Mouse (Mus musculus): Measurements from ENCODE around the gene Mlh1. TPM values are rescaled to one million over a fixed set of nuclear protein-coding genes. Genes with fewer than 3 reads are reported as not detected.
A peak's percentile ranks its signal among the peaks of the same experiment; 100 is the strongest.

Gene Mlh1
- polyA plus RNA-seq, 1 experiment from 2014 or later: 30.4 TPM

DNA sequence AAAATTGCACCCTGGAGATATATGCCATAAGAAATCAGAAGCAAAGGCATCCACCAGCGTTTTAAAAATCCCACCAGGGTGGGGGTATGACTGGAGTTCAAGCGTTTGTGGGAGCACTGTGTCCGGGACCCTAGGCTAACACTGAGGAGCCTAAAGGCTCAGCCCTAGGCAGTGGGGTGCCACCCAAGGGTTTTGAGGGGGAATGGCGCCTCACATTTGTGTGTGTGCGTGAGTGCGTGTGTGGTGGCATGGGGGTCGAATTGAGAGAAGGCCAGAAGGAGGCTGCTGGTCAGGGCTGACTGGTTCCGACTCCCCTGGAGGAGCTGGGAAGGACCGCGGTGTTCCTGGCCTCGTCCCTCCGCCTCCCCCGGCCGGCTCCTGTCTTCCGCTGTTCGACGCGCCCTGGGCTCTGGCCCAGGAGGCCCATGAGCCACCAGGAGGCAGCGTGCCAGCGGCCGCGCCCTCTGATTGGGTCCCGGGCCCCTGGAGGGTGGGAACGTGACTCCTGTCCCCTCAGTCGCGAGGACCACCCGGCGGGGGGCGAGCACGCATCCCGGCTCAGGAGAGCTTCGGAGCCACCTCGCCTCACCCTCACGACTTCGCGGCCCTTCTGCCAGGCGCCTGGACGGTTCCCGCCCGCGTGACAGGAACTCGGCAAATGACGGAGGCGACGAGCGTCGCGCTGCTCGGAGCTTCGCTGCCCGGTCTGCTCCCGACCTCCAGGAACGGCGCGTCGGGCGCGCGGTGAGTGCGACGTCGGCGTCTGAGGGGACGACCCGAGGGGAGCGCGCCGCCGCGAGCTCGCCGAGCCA lies 39.6 kb upstream of the Mlh1 start, which contains the start of gene Trank1:
Gene Trank1 (plus strand): TSS at position 709 of the 812 bp plus-strand sequence.
- Histone ChIP-seq H3K27me3 (ENCODE audit: control insufficient read depth, insufficient read depth, low read length) (peaks cover 50% of the 10 kb centered on the region), H3K9ac (replicated peaks; ENCODE audit: low read length) (peak within 1 kb of the TSS; percentile 62), H3K9me3 (ENCODE audit: control insufficient read depth, low read length) (0 out of 2 replicates have a peak, but pooled peaks cover 6% of the 10 kb centered on the region), H3K4me1 (ENCODE audit: control insufficient read depth, insufficient read depth, low read length) (0 out of 2 replicates have a peak, but pooled peaks cover 6% of the 10 kb centered on the region), H3K4me3 (replicated peaks; ENCODE audit: low read depth, low read length) (peak within 1 kb of the TSS; percentile 54), H3K4me2 (ENCODE audit: low read length) (peak within 1 kb of the TSS; percentile 95), H3K36me3 (ENCODE audit: control insufficient read depth, insufficient read depth, low read length) (no peaks in the 10 kb centered on the region), H3K27ac (replicated peaks; ENCODE audit: low read depth, low read length) (no peak within 1 kb of the TSS)
- ATAC-seq (ENCODE audit: low FRiP score, low TSS enrichment) (peak; percentile 63; the same call in 1 of the 2 replicates), DNase-seq (peak; percentile 74)
- WGBS: 9% methylated on average over 65 of the region's 72 CpGs

DNA sequence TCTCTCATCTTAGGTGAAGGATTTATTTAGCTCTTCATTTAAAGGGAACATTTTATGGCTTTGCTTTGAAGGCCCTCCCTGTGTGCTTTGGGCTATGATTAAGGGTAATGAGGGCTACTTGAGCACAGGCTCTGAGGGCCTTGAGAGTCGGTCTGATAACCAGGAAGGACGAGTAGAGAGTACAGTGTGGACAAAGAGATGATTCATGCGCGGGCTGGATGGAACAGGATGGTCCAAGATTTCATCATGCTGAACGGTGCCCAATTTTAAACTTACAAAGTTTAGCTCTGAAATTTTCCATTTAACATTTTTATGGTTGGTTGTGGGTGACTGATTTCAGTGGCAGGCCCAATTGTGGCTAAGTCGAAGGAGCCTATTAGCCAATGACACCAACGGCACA lies 34.6 kb upstream of the Mlh1 start:
- Histone ChIP-seq H3K27me3 (ENCODE audit: control insufficient read depth, insufficient read depth, low read length) (peaks cover 18% of the 10 kb centered on the region), H3K9me3 (ENCODE audit: control insufficient read depth, low read length) (no peaks in the 10 kb centered on the region), H3K9ac (replicated peaks; ENCODE audit: low read length) (no peak overlapping the region), H3K36me3 (ENCODE audit: control insufficient read depth, insufficient read depth, low read length) (no peaks in the 10 kb centered on the region), H3K4me1 (ENCODE audit: control insufficient read depth, insufficient read depth, low read length) (0 out of 2 replicates have a peak, but pooled peaks cover 2% of the 10 kb centered on the region), H3K4me2 (ENCODE audit: low read length) (no peak overlapping the region), H3K4me3 (replicated peaks; ENCODE audit: low read depth, low read length) (no peak overlapping the region), H3K27ac (replicated peaks; ENCODE audit: low read depth, low read length) (no peak overlapping the region)
- DNase-seq: no peak
- no peak for ATAC-seq (ENCODE audit: low FRiP score, low TSS enrichment)
- WGBS: 89% methylated on average over 7 of the region's 7 CpGs

DNA sequence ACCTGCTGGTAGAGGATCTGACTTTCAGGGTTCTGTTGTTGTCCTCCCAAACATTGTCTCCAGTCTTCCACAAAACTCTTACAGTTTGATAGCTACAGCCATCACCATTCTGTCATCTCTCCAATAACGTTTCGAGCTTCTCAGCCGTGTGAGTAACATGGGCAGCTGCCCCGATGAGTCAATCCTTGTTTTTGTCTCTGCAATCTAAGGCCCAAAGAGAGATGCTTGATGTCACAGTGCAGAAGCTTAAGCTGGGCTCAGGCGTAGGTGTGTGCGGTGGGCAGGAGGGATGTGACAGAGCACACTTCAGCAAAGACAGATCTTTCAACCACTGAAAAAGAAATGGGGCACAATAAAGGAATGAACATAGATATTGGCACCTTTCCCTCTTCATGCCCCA lies 32.4 kb upstream of the Mlh1 start:
- ATAC-seq (ENCODE audit: low FRiP score, low TSS enrichment) (no peak), DNase-seq (no peak)
- Histone ChIP-seq H3K4me1 (ENCODE audit: control insufficient read depth, insufficient read depth, low read length) (no peaks in the 10 kb centered on the region), H3K27me3 (ENCODE audit: control insufficient read depth, insufficient read depth, low read length) (no peaks in the 10 kb centered on the region), H3K4me3 (replicated peaks; ENCODE audit: low read depth, low read length) (no peak overlapping the region), H3K9ac (replicated peaks; ENCODE audit: low read length) (no peak overlapping the region), H3K27ac (replicated peaks; ENCODE audit: low read depth, low read length) (no peak overlapping the region), H3K4me2 (ENCODE audit: low read length) (no peak overlapping the region), H3K36me3 (ENCODE audit: control insufficient read depth, insufficient read depth, low read length) (no peaks in the 10 kb centered on the region), H3K9me3 (ENCODE audit: control insufficient read depth, low read length) (no peaks in the 10 kb centered on the region)
- WGBS: 90% methylated on average over 6 of the region's 6 CpGs

- H3K4me1 ChIP-seq (ENCODE audit: control insufficient read depth, insufficient read depth, low read length): no peaks in the 10 kb centered on the region
- H3K9ac ChIP-seq (replicated peaks; ENCODE audit: low read length): no peak overlapping the region
- H3K9me3 ChIP-seq (ENCODE audit: control insufficient read depth, low read length): no peaks in the 10 kb centered on the region
- H3K4me3 ChIP-seq (replicated peaks; ENCODE audit: low read depth, low read length): no peak overlapping the region
- DNase-seq (peak; percentile 45), ATAC-seq (ENCODE audit: low FRiP score, low TSS enrichment) (no peak)
- no peaks in the 10 kb centered on the region for H3K36me3 ChIP-seq (ENCODE audit: control insufficient read depth, insufficient read depth, low read length)
- H3K27me3 ChIP-seq (ENCODE audit: control insufficient read depth, insufficient read depth, low read length): no peaks in the 10 kb centered on the region
- no peak overlapping the region for H3K4me2 ChIP-seq (ENCODE audit: low read length)
- no peak overlapping the region for H3K27ac ChIP-seq (replicated peaks; ENCODE audit: low read depth, low read length)
- 48% methylated on average over 12 of the region's 12 CpGs for WGBS
Observed at GRCm38 (mm10) chr9:111302196-111302831, 30.7 kb upstream of the Mlh1 start.

DNA sequence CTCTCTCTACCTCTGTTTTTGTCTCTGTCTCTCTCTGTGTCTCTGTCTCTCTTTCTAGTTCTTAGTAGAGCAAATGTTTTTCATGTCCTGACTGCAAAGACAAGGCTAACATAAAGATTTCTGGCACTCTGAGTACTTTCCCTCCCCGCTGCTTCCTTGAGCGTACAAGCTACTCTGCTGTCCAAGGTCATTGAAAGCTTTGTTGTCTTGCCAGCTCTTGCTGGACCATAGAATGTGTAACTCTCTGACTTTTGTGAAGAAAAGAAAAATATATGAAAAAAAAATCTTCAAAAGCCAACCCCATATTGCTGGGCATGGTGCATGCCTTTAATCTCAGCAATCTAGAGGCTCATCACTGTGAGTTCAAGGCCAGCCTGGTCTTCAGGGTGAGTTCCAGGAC lies 27.0 kb upstream of the Mlh1 start:
- no peak for DNase-seq
- WGBS: 88% methylated on average over 2 of the region's 2 CpGs
- no peak for ATAC-seq (ENCODE audit: low FRiP score, low TSS enrichment)

GRCm38 (mm10) chr9:111296433-111296832 lies 24.8 kb upstream of the Mlh1 start:
- DNase-seq (no peak), ATAC-seq (ENCODE audit: low FRiP score, low TSS enrichment) (no peak)
- Histone ChIP-seq H3K9me3 (ENCODE audit: control insufficient read depth, low read length) (no peaks in the 10 kb centered on the region), H3K4me3 (replicated peaks; ENCODE audit: low read depth, low read length) (no peak overlapping the region), H3K4me2 (ENCODE audit: low read length) (no peak overlapping the region), H3K27me3 (ENCODE audit: control insufficient read depth, insufficient read depth, low read length) (no peaks in the 10 kb centered on the region), H3K36me3 (ENCODE audit: control insufficient read depth, insufficient read depth, low read length) (no peaks in the 10 kb centered on the region), H3K4me1 (ENCODE audit: control insufficient read depth, insufficient read depth, low read length) (no peaks in the 10 kb centered on the region), H3K27ac (replicated peaks; ENCODE audit: low read depth, low read length) (no peak overlapping the region), H3K9ac (replicated peaks; ENCODE audit: low read length) (no peak overlapping the region)
- 77% methylated on average over 7 of the region's 7 CpGs for WGBS

More for the DNA sequence above, 27.0 kb upstream of the Mlh1 start:
- Histone ChIP-seq H3K4me3 (replicated peaks; ENCODE audit: low read depth, low read length) (no peak overlapping the region), H3K36me3 (ENCODE audit: control insufficient read depth, insufficient read depth, low read length) (no peaks in the 10 kb centered on the region), H3K27ac (replicated peaks; ENCODE audit: low read depth, low read length) (no peak overlapping the region), H3K9ac (replicated peaks; ENCODE audit: low read length) (no peak overlapping the region), H3K27me3 (ENCODE audit: control insufficient read depth, insufficient read depth, low read length) (no peaks in the 10 kb centered on the region), H3K4me2 (ENCODE audit: low read length) (no peak overlapping the region), H3K4me1 (ENCODE audit: control insufficient read depth, insufficient read depth, low read length) (no peaks in the 10 kb centered on the region), H3K9me3 (ENCODE audit: control insufficient read depth, low read length) (no peaks in the 10 kb centered on the region)

DNA sequence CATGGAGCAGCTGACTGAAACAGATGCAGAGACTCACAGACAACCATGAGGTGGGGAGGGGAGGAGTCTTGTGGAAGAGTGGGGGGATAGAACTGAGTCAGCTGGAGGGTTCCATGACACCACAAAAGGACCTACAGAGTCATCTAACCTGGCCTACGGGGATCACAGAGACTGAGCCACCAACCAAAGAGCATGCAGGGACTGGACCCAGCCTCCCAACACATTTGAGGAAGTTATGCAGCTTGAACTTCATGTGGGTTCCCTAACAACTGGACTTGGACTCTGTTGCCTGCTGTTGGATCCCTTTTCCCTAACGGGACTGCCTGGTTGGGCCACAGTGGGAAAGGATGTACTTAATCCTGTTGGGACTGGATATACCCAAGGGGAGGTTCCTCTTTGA lies 23.7 kb upstream of the Mlh1 start:
- Histone ChIP-seq H3K36me3 (ENCODE audit: control insufficient read depth, insufficient read depth, low read length) (no peaks in the 10 kb centered on the region), H3K9me3 (ENCODE audit: control insufficient read depth, low read length) (no peaks in the 10 kb centered on the region), H3K4me2 (ENCODE audit: low read length) (no peak overlapping the region), H3K27me3 (ENCODE audit: control insufficient read depth, insufficient read depth, low read length) (no peaks in the 10 kb centered on the region), H3K9ac (replicated peaks; ENCODE audit: low read length) (no peak overlapping the region), H3K27ac (replicated peaks; ENCODE audit: low read depth, low read length) (no peak overlapping the region), H3K4me3 (replicated peaks; ENCODE audit: low read depth, low read length) (no peak overlapping the region), H3K4me1 (ENCODE audit: control insufficient read depth, insufficient read depth, low read length) (no peaks in the 10 kb centered on the region)
- ATAC-seq (ENCODE audit: low FRiP score, low TSS enrichment) (no peak), DNase-seq (no peak)
- 63% methylated on average over 2 of the region's 2 CpGs for WGBS

DNA sequence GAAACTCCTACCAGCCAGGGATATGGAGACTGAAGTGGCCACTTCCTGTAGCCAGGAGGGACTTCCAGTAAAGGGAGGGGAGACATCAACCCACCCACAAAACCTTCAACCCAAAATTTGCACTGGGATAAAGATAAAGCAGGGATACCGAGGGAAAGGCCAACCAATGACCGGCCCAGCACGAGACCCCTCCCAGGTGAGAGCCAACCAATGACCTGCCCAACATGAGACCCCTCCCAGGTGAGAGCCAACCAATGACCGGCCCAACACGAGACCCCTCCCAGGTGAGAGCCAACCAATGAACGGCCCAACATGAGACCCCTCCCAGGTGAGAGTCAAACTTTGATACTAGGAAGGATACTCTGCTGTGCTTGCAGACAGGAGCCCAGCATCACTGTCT lies 23.3 kb upstream of the Mlh1 start:
- WGBS: 92% methylated on average over 6 of the region's 6 CpGs
- no peaks in the 10 kb centered on the region for H3K36me3 ChIP-seq (ENCODE audit: control insufficient read depth, insufficient read depth, low read length)

More for the DNA sequence above, 23.3 kb upstream of the Mlh1 start:
- DNase-seq: no peak
- Histone ChIP-seq H3K4me3 (replicated peaks; ENCODE audit: low read depth, low read length) (no peak overlapping the region), H3K27me3 (ENCODE audit: control insufficient read depth, insufficient read depth, low read length) (no peaks in the 10 kb centered on the region), H3K4me2 (ENCODE audit: low read length) (no peak overlapping the region), H3K4me1 (ENCODE audit: control insufficient read depth, insufficient read depth, low read length) (no peaks in the 10 kb centered on the region), H3K9ac (replicated peaks; ENCODE audit: low read length) (no peak overlapping the region), H3K27ac (replicated peaks; ENCODE audit: low read depth, low read length) (no peak overlapping the region), H3K9me3 (ENCODE audit: control insufficient read depth, low read length) (no peaks in the 10 kb centered on the region)
- no peak for ATAC-seq (ENCODE audit: low FRiP score, low TSS enrichment)

Data from midbrain, embryonic 14.5 days (tissue).